Mouse (Mus musculus): ENCODE results near the gene Trp53bp2.

- TF ChIP-seq ETS1 (IDR thresholded peaks at IDR 0.05; ENCODE audit: low read depth, low read length) (no peak), MAZ (IDR thresholded peaks at IDR 0.05; ENCODE audit: low read depth, low read length) (no peak), EP300 (IDR thresholded peaks at IDR 0.05; ENCODE audit: low read depth in 1 of 2, low read length in 2 of 2) (no peak), GABPA (IDR thresholded peaks at IDR 0.05; ENCODE audit: low read depth, low read length) (no peak), ZC3H11A (IDR thresholded peaks at IDR 0.05; ENCODE audit: low read depth, low read length) (no peak)
Observed at GRCm38 (mm10) chr1:182368309-182368708, 40.7 kb upstream of the Trp53bp2 start.
